Mouse (Mus musculus) stomach, embryonic 14.5 days (tissue): ENCODE measurements around the gene March2. TPM values are rescaled to one million over a fixed set of nuclear protein-coding genes. Genes with fewer than 3 reads are reported as not detected.

ENCODE experiments used
- ATAC-seq: fragments of 200-750 bp; cut with Nextera tagmentation; 2 replicates; pipeline ENCODE4 v1.8.0; 2017; ENCODE audit warnings: low read depth, moderate TSS enrichment; ENCODE audit not compliant: insufficient number of reproducible peaks, insufficient read depth, low FRiP score
- H3K27ac ChIP-seq: fragments of 300-500 bp; sonication (generic); 2 replicates; pipeline ENCODE4 v1.5.1; 2014; ENCODE audit warnings: mild to moderate bottlenecking, low read length, moderate library complexity, mixed read lengths
- H3K27me3 ChIP-seq: fragments of 300-500 bp; sonication (generic); 2 replicates; pipeline ENCODE4 v1.6.1; 2014; ENCODE audit warnings: low read length, control low read depth, mixed read lengths; ENCODE audit not compliant: control insufficient read depth, insufficient read depth
- H3K36me3 ChIP-seq: fragments of 300-500 bp; sonication (generic); 2 replicates; pipeline ENCODE4 v1.6.1; 2014; ENCODE audit warnings: mild to moderate bottlenecking, control low read depth, low read length, moderate library complexity, mixed read lengths; ENCODE audit not compliant: control insufficient read depth, insufficient read depth
- H3K4me1 ChIP-seq: fragments of 300-500 bp; sonication (generic); 2 replicates; pipeline ENCODE4 v1.6.1; 2014; ENCODE audit warnings: low read length, control low read depth, mixed read lengths; ENCODE audit not compliant: control insufficient read depth, insufficient read depth
- H3K4me2 ChIP-seq: fragments of 300-500 bp; sonication (generic); replicated peaks from 2 replicates; pipeline ENCODE4 v1.6.1; 2014; ENCODE audit warnings: low read depth, low read length, control low read depth
- H3K4me3 ChIP-seq: fragments of 300-500 bp; sonication (generic); 2 replicates; pipeline ENCODE4 v1.5.1; 2014; ENCODE audit warnings: low read depth, low read length, control low read depth
- H3K9ac ChIP-seq: fragments of 300-500 bp; sonication (generic); replicated peaks from 2 replicates; pipeline ENCODE4 v1.6.1; 2014; ENCODE audit warnings: low read depth, mild to moderate bottlenecking, control low read depth, low read length, moderate library complexity, mixed read lengths
- H3K9me3 ChIP-seq: fragments of 300-500 bp; sonication (generic); 2 replicates; pipeline ENCODE4 v1.6.1; 2016; ENCODE audit warnings: low read depth, low read length, control low read depth; ENCODE audit not compliant: control insufficient read depth
- WGBS: fragments of 180-500 bp; shearing (Covaris S2); extraction: QIAGEN DNeasy Blood & Tissue Kit; methylation state at CpG from one replicate; pipeline ENCODE4 v1.1.7; 2014; 5-methylcytosine and 5-hydroxymethylcytosine counted together
- polyA plus RNA-seq: library from polyadenylated mRNA; unstranded; fragments of >200 nt; fragmentation: Nextera tagmentation; extraction: Ambion mirVana; gene quantifications from 2 replicates; pipeline ENCODE4 v1.2.1, GENCODE M21; 2014

The March2 gene
- polyA plus RNA-seq, 1 experiment from 2014 or later = 42.8 TPM

DNA sequence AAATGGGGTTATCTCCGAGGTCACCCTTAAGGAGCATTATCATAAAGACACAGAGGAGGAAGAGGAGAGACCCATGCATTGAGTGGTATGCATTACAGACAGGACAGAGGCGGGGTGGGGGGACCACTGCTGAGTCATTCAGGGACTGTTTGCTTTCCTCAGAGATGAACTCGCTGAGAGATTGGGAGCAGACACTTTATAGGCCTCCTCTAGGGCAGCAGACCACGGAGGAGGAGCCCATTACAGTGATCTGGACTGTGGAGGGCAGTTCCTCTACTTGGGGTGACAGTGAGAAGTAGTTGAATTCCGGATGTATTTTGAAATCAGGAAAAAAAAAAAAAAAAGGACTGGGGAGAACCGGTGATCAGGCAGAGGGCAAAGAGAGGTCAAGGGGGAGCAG lies 78.7 kb downstream of the March2 start:
- no peaks in the 10 kb centered on the region for H3K9me3 ChIP-seq
- no peak overlapping the region for H3K27ac ChIP-seq
- WGBS = 61% methylated on average over 6 of the region's 6 CpGs
- H3K4me3 ChIP-seq = no peak overlapping the region
- H3K4me2 ChIP-seq = no peak overlapping the region
- ATAC-seq = no peak
- no peaks in the 10 kb centered on the region for H3K4me1 ChIP-seq
- H3K27me3 ChIP-seq = no peaks in the 10 kb centered on the region
- H3K9ac ChIP-seq = no peak overlapping the region
- H3K36me3 ChIP-seq = peaks cover 17% of the 10 kb centered on the region

- H3K27me3 ChIP-seq = no peaks in the 10 kb centered on the region
- H3K36me3 ChIP-seq = peaks cover 2% of the 10 kb centered on the region; the same call in 1 of the 2 replicates
- H3K27ac ChIP-seq = no peak within 1 kb of the TSS
- no peak within 1 kb of the TSS for H3K4me3 ChIP-seq
- 80% methylated on average over 4 of the region's 4 CpGs for WGBS
- H3K4me2 ChIP-seq = no peak within 1 kb of the TSS
- no peak within 1 kb of the TSS for H3K9ac ChIP-seq
- H3K9me3 ChIP-seq = no peaks in the 10 kb centered on the region
- ATAC-seq = no peak
- H3K4me1 ChIP-seq = no peaks in the 10 kb centered on the region
Observed at GRCm38 (mm10) chr17:33637516-33638276, 80.8 kb downstream of the March2 start, which contains the start of gene Pram1. Gene Pram1, plus strand, starts transcription at chr17:33638056.

- ATAC-seq = no peak
- Histone ChIP-seq H3K27ac (no peak overlapping the region), H3K9me3 (no peaks in the 10 kb centered on the region), H3K4me1 (no peaks in the 10 kb centered on the region), H3K27me3 (no peaks in the 10 kb centered on the region), H3K4me2 (no peak overlapping the region), H3K9ac (no peak overlapping the region), H3K4me3 (no peak overlapping the region), H3K36me3 (peaks cover 4% of the 10 kb centered on the region; the same call in 1 of the 2 replicates)
- 89% methylated on average over 2 of the region's 2 CpGs for WGBS
Observed at GRCm38 (mm10) chr17:33637038-33637437, 81.4 kb downstream of the March2 start.

Other genes starting within 250 kb of the March2 start
- gene Adamts10, start 194.5 kb downstream of the March2 start, polyA plus RNA-seq = 64.6 and 64.7 TPM in 2 replicates
- gene Myo1f, start 163.0 kb downstream of the March2 start, polyA plus RNA-seq = 3.2 and 3.5 TPM in 2 replicates
- gene Zfp414, start 89.6 kb downstream of the March2 start, polyA plus RNA-seq = 85.5 and 98.8 TPM in 2 replicates
- gene Pram1, start 80.6 kb downstream of the March2 start, polyA plus RNA-seq = 0.59 and 0.62 TPM in 2 replicates
- gene Hnrnpm, start 31.8 kb downstream of the March2 start, polyA plus RNA-seq = 313 and 333 TPM in 2 replicates
- 255 and 296 TPM in 2 replicates for gene Rab11b, start 41.9 kb upstream of the March2 start, polyA plus RNA-seq
- gene Angptl4, start 63.2 kb upstream of the March2 start, polyA plus RNA-seq = 22.5 and 25.1 TPM in 2 replicates
- gene Kank3, start 91.8 kb upstream of the March2 start, polyA plus RNA-seq = 32.5 and 33.5 TPM in 2 replicates
- gene Rps28, start 105.9 kb upstream of the March2 start, polyA plus RNA-seq = 1,306 and 1,470 TPM in 2 replicates
- gene Ndufa7, start 105.9 kb upstream of the March2 start, polyA plus RNA-seq = 471 and 592 TPM in 2 replicates
- 75.6 and 79.6 TPM in 2 replicates for gene Cd320, start 124.4 kb upstream of the March2 start, polyA plus RNA-seq
- not detected in 2 replicates for gene Gm7029, start 155.2 kb upstream of the March2 start, polyA plus RNA-seq
- gene Kifc1, start 172.0 kb upstream of the March2 start, polyA plus RNA-seq = 6.8 TPM in 2 replicates
- gene Platr17, start 186.5 kb upstream of the March2 start, polyA plus RNA-seq = 0.54 and 1.00 TPM in 2 replicates
- 39.2 and 44.6 TPM in 2 replicates for gene Daxx, start 190.7 kb upstream of the March2 start, polyA plus RNA-seq
- gene Tapbp, start 197.2 kb upstream of the March2 start, polyA plus RNA-seq = 45.3 and 47.9 TPM in 2 replicates
- gene Zbtb22, start 197.2 kb upstream of the March2 start, polyA plus RNA-seq = 9.4 and 10.4 TPM in 2 replicates
- gene Rgl2, start 210.9 kb upstream of the March2 start, polyA plus RNA-seq = 38.4 and 39.8 TPM in 2 replicates
- gene Pfdn6, start 221.7 kb upstream of the March2 start, polyA plus RNA-seq = 141 and 152 TPM in 2 replicates
- 19.0 and 23.0 TPM in 2 replicates for gene Wdr46, start 222.0 kb upstream of the March2 start, polyA plus RNA-seq
- 2.8 and 2.9 TPM in 2 replicates for gene B3galt4, start 232.8 kb upstream of the March2 start, polyA plus RNA-seq
- gene Vps52, start 237.1 kb upstream of the March2 start, polyA plus RNA-seq = 31.5 and 34.8 TPM in 2 replicates
- gene Rps18, start 237.3 kb upstream of the March2 start, polyA plus RNA-seq = 2,047 and 2,164 TPM in 2 replicates